Mouse (Mus musculus) CH12.LX (cell line): ENCODE measurements around the gene Arid4b. TPM values are rescaled to one million over a fixed set of nuclear protein-coding genes. Genes with fewer than 3 reads are reported as not detected.

Experiments
- DNase-seq: peaks from one replicate; pipeline ENCODE4 v3.0.0-alpha.2; 2013; ENCODE audit errors: extremely low read depth
- H3K27ac ChIP-seq: 2 replicates; pipeline ENCODE4 v1.5.1; 2012; ENCODE audit warnings: low read depth, mild to moderate bottlenecking, control low read depth, moderate library complexity; ENCODE audit not compliant: insufficient read depth
- H3K27me3 ChIP-seq: replicated peaks from 2 replicates; pipeline ENCODE3; 2012; ENCODE audit warnings: inconsistent platforms
- H3K36me3 ChIP-seq, 2 experiments: replicated peaks in 1 of 2; 2 replicates each; pipeline versions ENCODE3 to v1.6.1; 2012; ENCODE audit warnings: inconsistent platforms in 1 of 2, low read length in 1 of 2, mild to moderate bottlenecking in 1 of 2, mixed read lengths in 1 of 2, moderate library complexity in 1 of 2; ENCODE audit not compliant: control insufficient read depth in 1 of 2, insufficient read depth in 1 of 2
- H3K4me1 ChIP-seq, 2 experiments: 2 replicates each; pipeline ENCODE4 v1.6.1; 2012; ENCODE audit warnings: inconsistent platforms in 1 of 2, moderate library complexity in 1 of 2; ENCODE audit not compliant: insufficient read depth in 2 of 2, control insufficient read depth in 1 of 2
- H3K4me2 ChIP-seq: 2 replicates; pipeline ENCODE4 v1.6.1; 2012; ENCODE audit warnings: low read depth, mild to moderate bottlenecking, control low read depth; ENCODE audit not compliant: poor library complexity, insufficient read depth, severe bottlenecking
- H3K4me3 ChIP-seq, 3 experiments: fragments of 150-350 bp in 1 of 3; sonication (generic) in 1 of 3; replicated peaks in 1 of 3; 2 replicates each; pipeline versions ENCODE3 to v1.5.1; 2011 to 2012; ENCODE audit warnings: low read depth in 2 of 3, low read length in 2 of 3, mild to moderate bottlenecking in 2 of 3, moderate library complexity in 2 of 3, control low read depth in 1 of 3, improper control_type of control experiment in 1 of 3, inconsistent platforms in 1 of 3, mixed read lengths in 1 of 3; ENCODE audit not compliant: poor library complexity in 1 of 3
- H3K79me2 ChIP-seq: replicated peaks from 2 replicates; pipeline ENCODE4 v1.6.1; 2012; ENCODE audit warnings: mild to moderate bottlenecking, moderate library complexity; ENCODE audit not compliant: control insufficient read depth, poor library complexity, insufficient read depth, severe bottlenecking; ENCODE audit errors: extremely low read depth
- H3K9ac ChIP-seq: 2 replicates; pipeline ENCODE4 v1.6.1; 2012; ENCODE audit warnings: low read depth, mild to moderate bottlenecking, control low read depth, moderate library complexity; ENCODE audit not compliant: insufficient read depth
- H3K9me3 ChIP-seq: replicated peaks from 2 replicates; pipeline ENCODE3; 2012; ENCODE audit warnings: low read length, inconsistent platforms, mixed read lengths
- BHLHE40 ChIP-seq: IDR thresholded peaks from 2 replicates; pipeline ENCODE4 v1.6.1; 2011; ENCODE audit warnings: mild to moderate bottlenecking, low read depth, low read length, improper control_type of control experiment
- CHD1 ChIP-seq: IDR thresholded peaks from 2 replicates; pipeline ENCODE4 v1.6.1; 2012; ENCODE audit warnings: low read depth, low read length, improper control_type of control experiment, inconsistent platforms
- CHD2 ChIP-seq: IDR thresholded peaks from 2 replicates; pipeline ENCODE4 v1.6.1; 2011; ENCODE audit warnings: low read length, improper control_type of control experiment
- E2F4 ChIP-seq: IDR thresholded peaks from 2 replicates; pipeline ENCODE4 v1.6.1; 2011; ENCODE audit warnings: low read depth, low read length, improper control_type of control experiment; ENCODE audit not compliant: insufficient replicate concordance
- EP300 ChIP-seq: IDR thresholded peaks from 2 replicates; pipeline ENCODE4 v1.6.1; 2011; ENCODE audit warnings: low read length, improper control_type of control experiment
- ETS1 ChIP-seq: conservative IDR thresholded peaks from 2 replicates; pipeline ENCODE4 v1.6.1; 2012; ENCODE audit warnings: low read depth, mild to moderate bottlenecking, inconsistent platforms, low read length, improper control_type of control experiment, moderate library complexity
- GABPA ChIP-seq: IDR thresholded peaks from 2 replicates; pipeline ENCODE4 v1.6.1; 2012; ENCODE audit warnings: low read depth, low read length, improper control_type of control experiment, inconsistent platforms; ENCODE audit not compliant: insufficient replicate concordance
- HCFC1 ChIP-seq: IDR thresholded peaks from 2 replicates; pipeline ENCODE4 v1.6.1; 2012; ENCODE audit warnings: low read depth, mild to moderate bottlenecking, inconsistent platforms, low read length, improper control_type of control experiment
- IRF4 ChIP-seq: IDR thresholded peaks from 2 replicates; pipeline ENCODE4 v1.6.1; 2014; ENCODE audit warnings: low read depth, mild to moderate bottlenecking, inconsistent platforms, low read length, improper control_type of control experiment
- JUND ChIP-seq: conservative IDR thresholded peaks from 2 replicates; pipeline ENCODE4 v1.6.1; 2011; ENCODE audit warnings: low read depth, low read length, improper control_type of control experiment
- MAX ChIP-seq: IDR thresholded peaks from 2 replicates; pipeline ENCODE4 v1.6.1; 2011; ENCODE audit warnings: low read length, improper control_type of control experiment
- MEF2A ChIP-seq: IDR thresholded peaks from 2 replicates; pipeline ENCODE4 v1.6.1; 2014; ENCODE audit warnings: low read depth, mild to moderate bottlenecking, inconsistent platforms, low read length, improper control_type of control experiment, borderline replicate concordance
- MXI1 ChIP-seq: IDR thresholded peaks from 2 replicates; pipeline ENCODE4 v1.6.1; 2011; ENCODE audit warnings: mild to moderate bottlenecking, low read depth, low read length, improper control_type of control experiment
- MYC ChIP-seq: IDR thresholded peaks from 2 replicates; pipeline ENCODE4 v1.6.1; 2011; ENCODE audit warnings: low read depth, mild to moderate bottlenecking, improper control_type of control experiment, low read length
- NELFE ChIP-seq: IDR thresholded peaks from 2 replicates; pipeline ENCODE4 v1.6.1; 2011; ENCODE audit warnings: low read depth, low read length, improper control_type of control experiment
- NRF1 ChIP-seq: IDR thresholded peaks from 2 replicates; pipeline ENCODE4 v1.6.1; 2014; ENCODE audit warnings: low read depth, mild to moderate bottlenecking, inconsistent platforms, low read length, improper control_type of control experiment, moderate library complexity
- PAX5 ChIP-seq: IDR thresholded peaks from 2 replicates; pipeline ENCODE4 v1.6.1; 2012; ENCODE audit warnings: low read length, inconsistent platforms, mixed read lengths
- POLR2A ChIP-seq: IDR thresholded peaks from 2 replicates; pipeline ENCODE4 v1.6.1; 2011; ENCODE audit warnings: low read depth, mild to moderate bottlenecking, improper control_type of control experiment, low read length
- POLR2AphosphoS2 ChIP-seq: IDR thresholded peaks from 2 replicates; pipeline ENCODE4 v1.6.1; 2011; ENCODE audit warnings: low read depth, low read length, improper control_type of control experiment
- RAD21 ChIP-seq: IDR thresholded peaks from 2 replicates; pipeline ENCODE4 v1.6.1; 2011; ENCODE audit warnings: low read depth, mild to moderate bottlenecking, low read length, improper control_type of control experiment, moderate library complexity
- RCOR1 ChIP-seq: conservative IDR thresholded peaks from 2 replicates; pipeline ENCODE4 v1.6.1; 2012; ENCODE audit warnings: low read depth, mild to moderate bottlenecking, inconsistent platforms, low read length, improper control_type of control experiment
- SIN3A ChIP-seq: IDR thresholded peaks from 2 replicates; pipeline ENCODE4 v1.6.1; 2012; ENCODE audit warnings: low read length, improper control_type of control experiment, inconsistent platforms
- SMC3 ChIP-seq: IDR thresholded peaks from 2 replicates; pipeline ENCODE4 v1.6.1; 2011; ENCODE audit warnings: low read depth, low read length, improper control_type of control experiment
- TBP ChIP-seq: conservative IDR thresholded peaks from 2 replicates; pipeline ENCODE4 v1.6.1; 2011; ENCODE audit warnings: low read depth, low read length, improper control_type of control experiment
- TCF12 ChIP-seq: IDR thresholded peaks from 2 replicates; pipeline ENCODE4 v1.6.1; 2014; ENCODE audit warnings: low read depth, mild to moderate bottlenecking, inconsistent platforms, low read length, improper control_type of control experiment
- UBTF ChIP-seq: IDR thresholded peaks from 2 replicates; pipeline ENCODE4 v1.6.1; 2012; ENCODE audit warnings: low read depth, mild to moderate bottlenecking, inconsistent platforms, low read length, improper control_type of control experiment, moderate library complexity
- USF1 ChIP-seq: IDR thresholded peaks from 2 replicates; pipeline ENCODE4 v1.6.1; 2014; ENCODE audit warnings: low read depth, mild to moderate bottlenecking, inconsistent platforms, low read length, improper control_type of control experiment
- USF2 ChIP-seq: conservative IDR thresholded peaks from 2 replicates; pipeline ENCODE4 v1.6.1; 2011; ENCODE audit warnings: low read depth, low read length, improper control_type of control experiment
- ZC3H11A ChIP-seq: IDR thresholded peaks from 2 replicates; pipeline ENCODE4 v1.6.1; 2012; ENCODE audit warnings: low read depth, mild to moderate bottlenecking, inconsistent platforms, low read length, improper control_type of control experiment
- ZKSCAN1 ChIP-seq: IDR thresholded peaks from 2 replicates; pipeline ENCODE4 v1.6.1; 2012; ENCODE audit warnings: low read depth, inconsistent platforms, low read length, improper control_type of control experiment, borderline replicate concordance
- ZMIZ1 ChIP-seq: IDR thresholded peaks from 2 replicates; pipeline ENCODE4 v1.6.1; 2012; ENCODE audit warnings: low read depth, mild to moderate bottlenecking, inconsistent platforms, low read length, improper control_type of control experiment
- dilution Hi-C: fragments of 300-500 bp; cut with MboI; formaldehyde crosslinking; loops from 2 replicates; pipeline ENCODE4 v1.14.3; 2020; ENCODE audit warnings: low sequenced_read_pairs; ENCODE audit not compliant: extremely low pct_unique_long_range_greater_than_20kb, extremely low pct_ligation_motif_present
- in situ Hi-C: fragments of 300-500 bp; cut with MboI; formaldehyde crosslinking; loops from 3 replicates; pipeline ENCODE4 v1.14.3; 2019; ENCODE audit warnings: low sequenced_read_pairs, low pct_ligation_motif_present, low pct_unique_long_range_greater_than_20kb, mixed read lengths
- polyA plus RNA-seq: library from polyadenylated mRNA; unstranded; fragments of >175 nt; gene quantifications from 2 replicates; pipeline ENCODE4 v1.2.1, GENCODE M21; 2012; ENCODE audit warnings: low read depth; ENCODE audit not compliant: insufficient read length
- total RNA-seq, 2 experiments: library from RNA; depleted of rRNA; stranded (reverse); fragments of 300-350 nt in 1 of 2; fragments of >200 nt in 1 of 2; gene quantifications; 2 replicates each; pipeline ENCODE4 v1.2.3; 2012 to 2014

Gene Arid4b
- total and polyA plus RNA-seq, 3 experiments, result 9.2 to 16.4 (median 9.7) TPM

GRCm38 (mm10) chr13:14038911-14039291 is 24.1 kb upstream of the Arid4b start:
- Histone ChIP-seq H3K79me2 (peaks cover 44% of the 10 kb centered on the region), H3K27me3 (no peaks in the 10 kb centered on the region), H3K4me1 (peaks cover 3 to 29% of the 10 kb centered on the region in 2 experiments; a peak in 2 of 4 replicates), H3K4me3 (peak overlapping the region; percentile 74 to 99 (median 97)), H3K27ac (peak overlapping the region; percentile 54), H3K9me3 (no peaks in the 10 kb centered on the region), H3K9ac (peak overlapping the region; percentile 98), H3K4me2 (peak overlapping the region; percentile 93; the same call in 1 of the 2 replicates), H3K36me3 (peaks cover 0 to 5% of the 10 kb centered on the region in 2 experiments)
- in situ Hi-C loops, result no loop called here
- no peak for TF ChIP-seq ZMIZ1
- dilution Hi-C loops, result no loop called here
- DNase-seq, result no peak

GRCm38 (mm10) chr13:14039292-14039965 is 23.6 kb upstream of the Arid4b start, which contains the start of gene Tbce:
Tbce (minus strand) TSS chr13:14039638.
- Histone ChIP-seq H3K36me3 (peaks cover 0 to 5% of the 10 kb centered on the region in 2 experiments), H3K9me3 (no peaks in the 10 kb centered on the region), H3K4me2 (peak within 1 kb of the TSS; percentile 93), H3K27me3 (no peaks in the 10 kb centered on the region), H3K27ac (peak within 1 kb of the TSS; percentile 99), H3K4me1 (peaks cover 3 to 23% of the 10 kb centered on the region in 2 experiments; a peak in 2 of 4 replicates), H3K79me2 (peaks cover 42% of the 10 kb centered on the region), H3K4me3 (peak within 1 kb of the TSS; percentile 74 to 99 (median 97)), H3K9ac (peak within 1 kb of the TSS; percentile 98)
- peak; percentile 95 for DNase-seq
- dilution Hi-C loops (no loop called here), in situ Hi-C loops (no loop called here)
- TF ChIP-seq MAX (peak; percentile 28; the same call in 1 of the 2 replicates), SIN3A (peak; percentile 86), RCOR1 (0 out of 2 replicates have a peak, but pooled peaks have one; percentile 9), SMC3 (no peak), NRF1 (peak; percentile 86), ETS1 (no peak), ZMIZ1 (peak; percentile 74; the same call in 1 of the 2 replicates), IRF4 (peak; percentile 5; the same call in 1 of the 2 replicates), CHD1 (no peak), ZKSCAN1 (no peak), TCF12 (peak; percentile 55), TBP (peak; percentile 82), MEF2A (peak; percentile 23; the same call in 1 of the 2 replicates), MXI1 (peak; percentile 30; the same call in 1 of the 2 replicates), HCFC1 (peak; percentile 87), USF2 (no peak), GABPA (no peak), ZC3H11A (no peak), NELFE (peak; percentile 91), MYC (peak; percentile 57; the same call in 1 of the 2 replicates), PAX5 (no peak), CHD2 (peak; percentile 63), E2F4 (0 out of 2 replicates have a peak, but pooled peaks have one; percentile 32), EP300 (no peak), RAD21 (no peak), BHLHE40 (no peak), JUND (no peak), USF1 (no peak), UBTF (no peak), POLR2AphosphoS2 (peak; percentile 86; the same call in 1 of the 2 replicates), POLR2A (peak; percentile 87)
